Mouse (Mus musculus) hindbrain, embryonic 10.5 days (tissue): ENCODE measurements around the gene D10Jhu81e. TPM values are rescaled to one million over a fixed set of nuclear protein-coding genes. Genes with fewer than 3 reads are reported as not detected.
"Not testable (repeated sequence)": the region's sequence is repeated elsewhere in the genome, so short reads cannot be mapped to it uniquely, and the experiment has no call there.

Experiments
- DNase-seq: peaks from one replicate; pipeline ENCODE4 v3.0.0-alpha.2; 2017; ENCODE audit warnings: low spot score
- H3K27ac ChIP-seq: fragments of 300-500 bp; sonication (generic); 2 replicates; pipeline ENCODE4 v1.5.1; 2016; ENCODE audit warnings: mild to moderate bottlenecking, moderate library complexity
- H3K27me3 ChIP-seq: fragments of 300-500 bp; sonication (generic); 2 replicates; pipeline ENCODE4 v1.6.1; 2016; ENCODE audit warnings: mild to moderate bottlenecking; ENCODE audit not compliant: poor library complexity, insufficient read depth, severe bottlenecking
- H3K36me3 ChIP-seq: fragments of 300-500 bp; sonication (generic); 2 replicates; pipeline ENCODE4 v1.6.1; 2016; ENCODE audit warnings: mild to moderate bottlenecking, moderate library complexity
- H3K4me1 ChIP-seq: fragments of 300-500 bp; sonication (generic); replicated peaks from 2 replicates; pipeline ENCODE4 v1.6.1; 2016; ENCODE audit warnings: mild to moderate bottlenecking
- H3K4me3 ChIP-seq: fragments of 300-500 bp; sonication (generic); 2 replicates; pipeline ENCODE4 v1.5.1; 2016; ENCODE audit warnings: mild to moderate bottlenecking, moderate library complexity
- H3K9me3 ChIP-seq: fragments of 300-500 bp; sonication (generic); 2 replicates; pipeline ENCODE4 v1.6.1; 2016; ENCODE audit warnings: mild to moderate bottlenecking, moderate library complexity
- WGBS: fragments of 180-500 bp; shearing (Covaris S2); methylation state at CpG from one replicate; pipeline ENCODE4 v1.1.7; 2016; 5-methylcytosine and 5-hydroxymethylcytosine counted together
- polyA plus RNA-seq: library from polyadenylated mRNA; unstranded; fragments of >200 nt; fragmentation: Nextera tagmentation; extraction: Ambion mirVana; gene quantifications from 2 replicates; pipeline ENCODE4 v1.2.1, GENCODE M21; 2016

Gene D10Jhu81e
- polyA plus RNA-seq, 1 experiment from 2014 or later = 28.7 TPM

GRCm38 (mm10) chr10:78138812-78139523 is 30.6 kb downstream of the D10Jhu81e start:
- Histone ChIP-seq H3K27me3 (no peaks in the 10 kb centered on the region), H3K4me3 (no peak overlapping the region), H3K27ac (no peak overlapping the region), H3K4me1 (peaks cover 34% of the 10 kb centered on the region), H3K36me3 (no peaks in the 10 kb centered on the region), H3K9me3 (no peaks in the 10 kb centered on the region)
- WGBS = 66% methylated on average over 14 of the region's 14 CpGs
- DNase-seq = no peak

DNA sequence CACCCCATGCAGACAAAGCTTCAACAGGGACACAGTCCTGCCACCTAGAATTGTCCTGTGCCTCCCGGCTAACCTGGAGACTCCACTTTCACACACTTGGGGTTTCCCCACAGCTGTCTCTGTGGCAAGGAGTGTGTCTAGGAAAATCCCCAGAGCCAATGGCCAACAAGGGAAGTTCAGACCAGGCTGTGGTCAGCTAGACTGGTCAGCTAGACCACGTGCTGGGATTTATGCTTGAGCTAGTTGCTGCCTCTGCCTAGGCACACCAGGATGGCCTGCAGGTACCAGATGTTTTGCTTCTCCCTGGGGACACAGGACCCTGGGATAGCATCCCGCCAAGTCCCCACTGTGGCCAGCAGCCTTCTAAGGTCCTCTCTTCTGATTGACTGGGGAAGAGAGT is 32.4 kb downstream of the D10Jhu81e start:
- Histone ChIP-seq H3K4me1 (peaks cover 34% of the 10 kb centered on the region), H3K36me3 (no peaks in the 10 kb centered on the region), H3K4me3 (no peak overlapping the region), H3K9me3 (no peaks in the 10 kb centered on the region), H3K27ac (no peak overlapping the region), H3K27me3 (no peaks in the 10 kb centered on the region)
- 94% methylated on average over 3 of the region's 3 CpGs for WGBS
- DNase-seq = no peak

DNA sequence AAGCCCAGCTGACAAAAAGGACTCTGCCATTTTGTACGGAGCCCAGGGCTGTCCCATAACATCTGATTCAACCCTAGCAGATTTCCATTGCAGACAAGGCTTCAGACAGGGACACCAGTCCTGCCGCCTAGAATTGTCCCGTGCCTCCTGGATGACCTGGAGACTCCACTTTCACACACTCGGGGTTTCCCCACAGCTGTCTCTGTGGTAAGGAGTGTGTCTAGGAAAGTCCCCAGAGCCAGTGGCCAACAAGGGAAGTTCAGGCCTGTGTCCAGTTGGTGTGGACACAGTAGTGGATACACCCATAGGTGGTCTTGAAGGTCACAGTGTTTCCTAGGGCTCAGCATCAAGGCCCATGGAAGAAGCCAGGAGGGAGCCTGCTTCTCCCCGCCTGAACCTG is 33.6 kb downstream of the D10Jhu81e start:
- Histone ChIP-seq H3K9me3 (no peaks in the 10 kb centered on the region), H3K27ac (no peak overlapping the region), H3K27me3 (no peaks in the 10 kb centered on the region), H3K4me3 (no peak overlapping the region), H3K4me1 (peaks cover 34% of the 10 kb centered on the region), H3K36me3 (no peaks in the 10 kb centered on the region)
- 82% methylated on average over 5 of the region's 5 CpGs for WGBS
- no peak for DNase-seq

DNA sequence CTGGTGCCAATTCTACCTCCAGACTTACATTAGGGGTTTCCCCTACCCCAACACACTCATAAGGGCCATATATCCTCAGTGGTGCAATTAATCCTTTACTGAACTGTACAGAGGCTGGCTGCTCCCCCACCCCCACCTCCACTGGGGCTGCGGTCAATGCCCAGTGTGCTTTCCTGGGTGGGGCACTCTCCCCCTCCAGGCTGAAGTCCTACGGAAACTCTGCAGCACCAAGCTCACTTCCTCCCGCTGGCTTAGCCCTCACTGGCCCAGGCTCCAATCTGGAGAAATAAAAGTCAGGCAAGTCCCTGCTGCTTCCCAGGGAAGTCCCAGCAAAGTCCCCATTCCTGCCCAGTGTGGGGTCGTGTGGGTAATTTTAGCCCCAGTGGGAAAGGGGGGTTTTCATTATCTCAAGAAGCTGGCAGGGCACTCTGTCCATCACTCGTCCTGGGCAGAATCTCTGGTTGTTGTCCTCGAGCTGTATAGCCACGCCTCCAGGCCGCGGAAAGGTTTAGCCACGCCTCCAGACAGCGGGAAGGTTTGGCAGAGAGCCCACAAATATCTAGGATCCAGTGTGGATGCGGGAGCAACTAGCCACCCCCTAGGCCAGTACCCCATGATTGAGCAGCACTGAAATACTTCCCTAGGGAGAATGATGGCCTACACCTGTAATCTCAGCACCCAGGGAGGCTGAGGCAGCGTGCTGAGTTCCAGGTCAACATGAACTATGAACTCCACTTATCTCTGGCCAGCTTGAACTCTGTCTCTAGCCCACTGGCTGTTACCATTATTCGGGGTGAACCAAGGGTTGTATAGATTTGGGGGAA is 34.4 kb downstream of the D10Jhu81e start:
- H3K27me3 ChIP-seq = no peaks in the 10 kb centered on the region
- peak overlapping the region; percentile 54 for H3K27ac ChIP-seq
- H3K9me3 ChIP-seq = no peaks in the 10 kb centered on the region
- no peaks in the 10 kb centered on the region for H3K36me3 ChIP-seq
- DNase-seq = peak; percentile 37
- peaks cover 34% of the 10 kb centered on the region for H3K4me1 ChIP-seq
- 16% methylated on average over 14 of the region's 14 CpGs for WGBS
- H3K4me3 ChIP-seq = peak overlapping the region; percentile 34

- H3K27ac ChIP-seq = 0 out of 2 replicates have a peak overlapping the region, but pooled peaks have one; percentile 54
- no peak for DNase-seq
- H3K36me3 ChIP-seq = no peaks in the 10 kb centered on the region
- H3K27me3 ChIP-seq = no peaks in the 10 kb centered on the region
- no peaks in the 10 kb centered on the region for H3K9me3 ChIP-seq
- H3K4me3 ChIP-seq = no peak overlapping the region
- peaks cover 34% of the 10 kb centered on the region for H3K4me1 ChIP-seq
- WGBS = 76% methylated on average over 4 of the region's 4 CpGs
Measured at GRCm38 (mm10) chr10:78134400-78134799, 35.2 kb downstream of the D10Jhu81e start.

DNA sequence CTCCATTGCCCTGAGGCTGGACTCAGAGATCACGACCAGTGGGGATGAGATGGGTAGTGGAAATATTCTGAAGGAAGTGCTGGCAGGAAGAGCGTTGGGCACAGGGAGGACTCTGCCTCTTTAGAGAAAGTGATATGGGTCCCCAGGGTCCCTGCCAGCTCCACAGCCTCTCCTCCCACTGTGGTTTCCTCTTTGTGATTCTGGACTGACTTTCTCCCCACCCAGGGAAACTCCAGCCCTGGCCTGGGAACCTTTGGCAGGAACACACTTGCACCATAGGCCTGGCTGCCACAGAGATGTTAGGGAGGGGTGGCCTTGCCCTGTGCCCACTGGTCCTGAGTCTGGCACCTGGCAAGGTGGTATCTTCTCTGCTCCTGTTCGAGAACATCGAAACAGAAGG is 39.6 kb downstream of the D10Jhu81e start:
- H3K4me3 ChIP-seq = no peak overlapping the region
- no peak overlapping the region for H3K27ac ChIP-seq
- H3K27me3 ChIP-seq = no peaks in the 10 kb centered on the region
- no peaks in the 10 kb centered on the region for H3K9me3 ChIP-seq
- H3K4me1 ChIP-seq = peaks cover 7% of the 10 kb centered on the region
- no peaks in the 10 kb centered on the region for H3K36me3 ChIP-seq
- DNase-seq = no peak
- 79% methylated on average over 4 of the region's 4 CpGs for WGBS

DNA sequence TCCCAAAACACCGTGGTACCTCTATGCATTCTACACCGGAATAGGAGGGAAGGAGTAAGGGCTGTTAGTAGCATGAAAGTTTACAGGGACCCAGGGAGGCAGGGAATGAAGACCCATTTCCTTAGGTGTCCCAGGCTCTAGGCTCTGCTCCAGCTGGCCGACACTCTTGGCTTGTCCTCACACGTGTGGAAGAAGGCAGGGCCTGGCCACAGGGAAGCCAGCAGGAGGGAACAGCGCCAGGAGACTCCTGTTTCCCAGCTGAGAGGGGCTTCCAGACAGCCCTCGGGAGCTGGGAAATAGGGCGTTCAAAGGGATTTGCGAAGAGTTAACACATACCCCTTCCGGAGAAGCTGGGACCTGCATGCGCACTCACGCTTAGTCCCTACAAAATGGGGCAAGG is 40.2 kb downstream of the D10Jhu81e start:
- 57% methylated on average over 11 of the region's 11 CpGs for WGBS
- no peak for DNase-seq
- no peaks in the 10 kb centered on the region for H3K36me3 ChIP-seq
- H3K9me3 ChIP-seq = no peaks in the 10 kb centered on the region
- H3K27ac ChIP-seq = no peak overlapping the region
- H3K27me3 ChIP-seq = no peaks in the 10 kb centered on the region
- H3K4me1 ChIP-seq = peaks cover 2% of the 10 kb centered on the region
- no peak overlapping the region for H3K4me3 ChIP-seq

- no peaks in the 10 kb centered on the region for H3K27me3 ChIP-seq
- WGBS = 89% methylated on average over 2 of the region's 2 CpGs
- H3K4me3 ChIP-seq = no peak overlapping the region
- no peak overlapping the region for H3K27ac ChIP-seq
- H3K4me1 ChIP-seq = no peaks in the 10 kb centered on the region
- H3K36me3 ChIP-seq = no peaks in the 10 kb centered on the region
- no peaks in the 10 kb centered on the region for H3K9me3 ChIP-seq
- no peak for DNase-seq
Measured at GRCm38 (mm10) chr10:78128647-78129046, 40.9 kb downstream of the D10Jhu81e start.

DNA sequence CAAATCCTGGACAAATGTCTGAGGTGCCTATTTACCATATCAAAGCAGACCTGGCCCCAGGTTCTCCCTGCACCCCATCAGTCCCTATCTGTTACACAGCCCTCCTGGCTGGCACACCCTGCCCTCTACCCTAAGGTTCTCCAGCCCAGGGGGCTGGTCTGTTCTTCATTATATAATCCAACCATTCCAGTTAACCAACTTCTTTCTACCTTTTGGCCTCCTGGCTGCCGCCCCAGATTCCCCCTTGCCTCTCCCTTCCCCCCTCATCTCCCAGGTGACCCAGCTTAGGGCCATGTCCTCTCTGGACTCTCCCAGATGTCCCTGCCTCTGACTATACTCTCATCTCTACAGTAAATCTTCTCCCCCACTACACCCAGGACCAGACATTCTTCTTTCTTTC is 41.7 kb downstream of the D10Jhu81e start:
- Histone ChIP-seq H3K4me3 (no peak overlapping the region), H3K9me3 (no peaks in the 10 kb centered on the region), H3K36me3 (no peaks in the 10 kb centered on the region), H3K27ac (no peak overlapping the region), H3K4me1 (no peaks in the 10 kb centered on the region), H3K27me3 (no peaks in the 10 kb centered on the region)
- DNase-seq = no peak
- WGBS = 68% methylated on average over 1 of the region's 1 CpGs

GRCm38 (mm10) chr10:78127046-78127870 is 42.3 kb downstream of the D10Jhu81e start:
- Histone ChIP-seq H3K27me3 (no peaks in the 10 kb centered on the region), H3K27ac (no peak overlapping the region), H3K36me3 (no peaks in the 10 kb centered on the region), H3K9me3 (no peaks in the 10 kb centered on the region), H3K4me3 (no peak overlapping the region), H3K4me1 (no peaks in the 10 kb centered on the region)
- no peak for DNase-seq
- 79% methylated on average over 9 of the region's 9 CpGs for WGBS

DNA sequence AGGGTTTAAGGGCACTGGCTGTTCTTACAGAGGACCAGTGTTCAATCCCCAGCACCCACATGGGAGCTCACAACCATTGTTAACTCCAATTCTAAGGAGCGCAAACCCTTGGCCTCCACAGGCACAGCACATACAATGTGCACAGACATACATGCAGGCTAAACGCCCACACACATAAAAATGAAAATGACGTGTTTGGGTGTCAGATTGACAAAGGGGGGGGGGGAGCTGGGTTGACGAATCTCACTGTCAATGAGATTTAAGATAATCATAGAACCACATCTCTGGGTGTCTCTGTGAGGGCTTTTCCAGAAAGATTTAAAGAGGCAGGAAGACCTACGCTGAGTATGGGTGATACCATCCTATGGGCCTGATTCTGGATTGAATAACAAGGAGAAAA is 43.3 kb downstream of the D10Jhu81e start:
- no peaks in the 10 kb centered on the region for H3K27me3 ChIP-seq
- DNase-seq = no peak
- H3K9me3 ChIP-seq = no peaks in the 10 kb centered on the region
- H3K4me1 ChIP-seq = no peaks in the 10 kb centered on the region
- H3K4me3 ChIP-seq = no peak overlapping the region
- H3K27ac ChIP-seq = no peak overlapping the region
- WGBS = 95% methylated on average over 5 of the region's 5 CpGs
- H3K36me3 ChIP-seq = no peaks in the 10 kb centered on the region

- H3K27me3 ChIP-seq, DNase-seq, H3K36me3 ChIP-seq, H3K27ac ChIP-seq, H3K4me3 ChIP-seq, H3K4me1 ChIP-seq, H3K9me3 ChIP-seq: not testable (repeated sequence)
- 68% methylated on average over 8 of the region's 8 CpGs for WGBS
Measured at GRCm38 (mm10) chr10:78125061-78125460, 44.5 kb downstream of the D10Jhu81e start.

DNA sequence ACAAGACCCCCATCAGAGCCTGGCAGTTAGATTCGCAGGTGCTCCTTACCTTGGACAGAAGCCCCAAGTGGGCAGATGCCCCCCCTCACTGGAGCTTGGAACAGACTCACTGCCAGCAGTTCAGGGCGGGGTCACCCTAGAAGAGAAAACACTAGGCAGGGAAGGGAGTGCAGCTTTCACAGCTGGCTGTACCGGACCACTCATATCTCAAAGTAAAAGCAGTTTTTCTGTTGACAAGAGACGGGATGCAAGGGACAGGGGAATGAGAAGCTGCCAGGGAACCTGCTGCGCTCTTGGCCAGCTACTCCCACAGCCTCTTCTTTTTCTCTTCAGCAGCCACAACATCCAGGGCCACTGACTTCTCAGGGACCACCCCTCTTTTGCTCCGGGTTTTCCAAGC is 45.4 kb downstream of the D10Jhu81e start:
- not testable (repeated sequence) for H3K4me1 ChIP-seq, DNase-seq, H3K36me3 ChIP-seq, H3K4me3 ChIP-seq, H3K27me3 ChIP-seq, H3K27ac ChIP-seq, H3K9me3 ChIP-seq
- WGBS = 72% methylated on average over 6 of the region's 6 CpGs
